Mouse (Mus musculus) G1E (cell line): ENCODE results near the gene Napepld.

ENCODE experiments used
- CTCF ChIP-seq: IDR thresholded peaks from 2 replicates; pipeline ENCODE4 v1.5.1; 2012; ENCODE audit warnings: low read depth, low read length, inconsistent platforms, mixed read lengths
- GATA1 ChIP-seq: IDR thresholded peaks from 2 replicates; pipeline ENCODE4 v1.6.1; 2012; ENCODE audit warnings: borderline replicate concordance, low read length, inconsistent platforms, mixed read lengths
- GATA2 ChIP-seq: IDR thresholded peaks from 2 replicates; pipeline ENCODE4 v1.6.1; 2012; ENCODE audit warnings: low read depth, low read length, inconsistent platforms, borderline replicate concordance
- POLR2AphosphoS5 ChIP-seq: IDR thresholded peaks from 2 replicates; pipeline ENCODE4 v1.6.1; 2012; ENCODE audit warnings: low read depth, low read length, inconsistent platforms; ENCODE audit not compliant: insufficient replicate concordance
- TAL1 ChIP-seq: conservative IDR thresholded peaks from 2 replicates; pipeline ENCODE4 v1.6.1; 2012; ENCODE audit warnings: low read depth, low read length, inconsistent platforms, mixed read lengths

GRCm38 (mm10) chr5:21724427-21724826 lies 23.2 kb upstream of the Napepld start:
- TF ChIP-seq CTCF, result no peak
- no peak for TF ChIP-seq TAL1
- no peak for TF ChIP-seq GATA1
- TF ChIP-seq POLR2AphosphoS5, result no peak
- TF ChIP-seq GATA2, result no peak
